Mouse (Mus musculus): Measurements from ENCODE around the gene Wfdc13. TPM values are rescaled to one million over a fixed set of nuclear protein-coding genes. Genes with fewer than 3 reads are reported as not detected.
"Not testable (repeated sequence)": the region's sequence is repeated elsewhere in the genome, so short reads cannot be mapped to it uniquely, and the experiment has no call there.

Wfdc13 gene
- polyA plus RNA-seq, 1 experiment from 2014 or later, result not detected

DNA sequence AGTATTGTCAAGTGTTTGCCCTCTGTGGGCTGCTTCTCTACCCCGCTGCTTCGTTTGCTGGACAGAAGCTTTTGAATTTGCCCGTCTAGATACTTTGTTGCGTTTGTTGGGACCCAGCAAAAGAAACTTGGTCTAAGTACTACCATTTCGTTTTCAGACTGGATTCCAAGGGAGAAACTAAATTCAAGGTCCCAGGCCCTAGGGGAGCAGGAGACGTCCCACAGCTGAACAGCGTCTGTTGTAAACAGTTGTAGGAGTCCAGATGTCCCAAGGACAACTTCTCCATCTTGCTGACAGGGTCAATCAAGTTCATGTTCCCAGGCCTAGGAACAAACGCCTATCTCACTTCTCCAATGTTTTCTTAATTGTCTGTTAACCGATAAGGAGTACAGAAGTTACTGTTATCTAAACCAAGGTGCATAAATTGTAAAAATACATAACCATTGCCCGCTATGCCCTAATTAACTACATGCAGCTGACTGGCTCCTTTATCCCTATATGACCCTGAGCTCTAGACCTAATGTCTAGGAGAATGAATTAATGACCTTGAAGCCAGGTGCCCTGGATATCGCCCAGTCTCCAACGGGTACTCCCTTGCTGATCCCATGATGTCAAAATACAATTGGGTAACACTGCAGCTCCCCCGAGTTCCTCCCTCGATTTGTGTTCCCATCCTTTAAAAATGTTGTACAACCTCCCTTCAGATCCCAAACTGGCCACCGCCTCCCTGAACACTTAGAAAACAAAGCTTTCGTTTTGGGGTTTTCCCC lies 7.8 kb upstream of the Wfdc13 start:
- Histone ChIP-seq H3K4me1 (replicated peaks) (0 out of 2 replicates have a peak, but pooled peaks cover 4% of the 10 kb centered on the region), H3K4me3 (no peak overlapping the region), H3K9me3 (no peaks in the 10 kb centered on the region), H3K27me3 (no peaks in the 10 kb centered on the region), H3K9ac (no peak overlapping the region), H3K36me3 (no peaks in the 10 kb centered on the region), H3K27ac (no peak overlapping the region), H3K4me2 (no peak overlapping the region)
- WGBS, result 89% methylated on average over 16 of the region's 16 CpGs
- ATAC-seq (ENCODE audit: low FRiP score), result no peak

DNA sequence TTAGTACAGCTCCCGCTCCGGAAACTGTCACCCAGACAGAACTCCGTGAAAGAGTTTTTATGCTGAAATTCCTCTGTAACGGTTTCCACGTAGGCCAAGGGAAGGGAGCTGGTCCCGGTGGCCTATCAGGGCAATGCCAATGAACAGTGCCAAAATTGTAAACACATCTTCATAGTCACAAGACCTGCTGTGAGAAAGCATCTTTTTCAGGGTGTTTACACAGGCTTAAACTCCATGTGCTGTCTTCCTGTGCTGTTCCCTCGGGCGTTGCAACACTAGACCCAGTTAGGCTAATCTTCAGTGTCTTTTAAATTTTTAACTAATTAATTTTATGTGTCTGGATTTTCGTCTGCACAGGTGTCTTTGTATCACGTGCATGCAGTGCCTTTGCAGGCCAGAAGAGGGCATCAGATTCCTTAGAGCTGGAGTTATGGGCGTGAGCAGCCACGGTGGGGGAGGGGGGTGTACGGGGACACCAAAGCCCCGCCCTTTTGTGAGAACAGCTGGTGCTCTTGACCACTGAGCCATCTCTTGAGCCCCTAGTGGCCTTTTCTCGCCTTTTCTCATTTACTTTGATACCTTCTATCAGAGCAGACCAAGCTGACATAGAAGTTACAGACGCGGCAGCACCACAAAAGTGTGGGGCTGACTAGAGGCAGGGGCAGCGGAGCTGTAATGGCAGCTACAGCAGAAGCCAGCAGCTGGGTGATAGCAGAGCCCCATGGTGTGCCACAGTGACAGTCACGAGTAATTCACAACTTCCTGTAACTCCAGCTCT lies 5.9 kb upstream of the Wfdc13 start:
- Histone ChIP-seq H3K9ac (peak overlapping the region; percentile 51; the same call in 1 of the 2 replicates), H3K27me3 (no peaks in the 10 kb centered on the region), H3K4me3 (peak overlapping the region; percentile 32), H3K36me3 (no peaks in the 10 kb centered on the region), H3K27ac (no peak overlapping the region), H3K4me2 (peak overlapping the region; percentile 54), H3K4me1 (replicated peaks) (0 out of 2 replicates have a peak, but pooled peaks cover 4% of the 10 kb centered on the region), H3K9me3 (no peaks in the 10 kb centered on the region)
- peak; percentile 63 for ATAC-seq (ENCODE audit: low FRiP score)
- 23% methylated on average over 19 of the region's 19 CpGs for WGBS

DNA sequence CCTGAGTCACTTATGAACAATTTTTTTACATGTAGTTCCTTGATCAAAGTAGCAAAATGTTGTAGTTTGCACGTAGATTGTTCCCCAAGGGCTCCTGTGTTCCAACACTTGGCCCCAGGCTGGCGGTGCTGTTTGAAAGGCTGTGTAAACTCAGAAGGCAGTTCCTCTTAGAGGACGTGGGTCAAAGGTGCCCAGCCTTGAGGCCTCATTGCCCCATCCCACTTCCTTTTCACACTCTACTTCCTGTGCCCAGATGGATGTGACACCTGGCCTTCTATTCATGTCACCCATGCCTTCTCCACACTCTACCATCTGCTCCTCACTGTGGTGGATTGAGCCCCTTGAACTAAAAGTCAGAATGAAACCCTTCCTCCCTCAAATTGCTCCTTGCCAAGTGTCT lies 5.0 kb upstream of the Wfdc13 start:
- H3K4me3 ChIP-seq, result no peak overlapping the region
- H3K27ac ChIP-seq, result no peak overlapping the region
- ATAC-seq (ENCODE audit: low FRiP score), result no peak
- 60% methylated on average over 3 of the region's 3 CpGs for WGBS
- no peak overlapping the region for H3K9ac ChIP-seq
- H3K36me3 ChIP-seq, result no peaks in the 10 kb centered on the region
- no peaks in the 10 kb centered on the region for H3K27me3 ChIP-seq
- H3K4me1 ChIP-seq (replicated peaks), result 0 out of 2 replicates have a peak, but pooled peaks cover 4% of the 10 kb centered on the region
- no peaks in the 10 kb centered on the region for H3K9me3 ChIP-seq
- no peak overlapping the region for H3K4me2 ChIP-seq

DNA sequence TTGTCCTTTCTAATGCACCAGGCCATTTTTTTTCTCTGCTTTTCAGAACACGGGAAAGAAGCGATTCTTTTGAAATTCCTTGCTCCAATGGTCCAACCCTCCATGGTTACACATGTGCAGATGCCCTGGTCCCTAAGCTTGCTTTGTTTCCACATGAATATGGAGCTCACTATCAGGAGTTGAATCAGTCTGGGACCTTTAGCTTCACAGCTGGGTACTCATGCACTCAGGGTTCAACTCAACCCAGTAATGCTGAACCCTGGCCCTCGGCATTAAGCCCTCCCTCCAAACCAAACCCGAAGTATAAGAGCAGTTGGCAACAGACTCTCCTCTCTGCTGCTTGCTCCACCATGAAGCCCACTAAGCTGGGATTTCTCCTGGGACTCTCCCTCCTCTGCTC lies 13.3 kb downstream of the Wfdc13 start, which contains the start of gene Spint4:
Gene Spint4, plus strand, starts transcription at position 301 of the 400 bp plus-strand sequence.
- Histone ChIP-seq H3K36me3 (no peaks in the 10 kb centered on the region), H3K27me3 (no peaks in the 10 kb centered on the region), H3K9me3 (no peaks in the 10 kb centered on the region), H3K4me2 (no peak within 1 kb of the TSS), H3K27ac (no peak within 1 kb of the TSS), H3K9ac (no peak within 1 kb of the TSS), H3K4me3 (no peak within 1 kb of the TSS), H3K4me1 (replicated peaks) (no peaks in the 10 kb centered on the region)
- ATAC-seq (ENCODE audit: low FRiP score), result no peak
- 67% methylated on average over 4 of the region's 4 CpGs for WGBS

DNA sequence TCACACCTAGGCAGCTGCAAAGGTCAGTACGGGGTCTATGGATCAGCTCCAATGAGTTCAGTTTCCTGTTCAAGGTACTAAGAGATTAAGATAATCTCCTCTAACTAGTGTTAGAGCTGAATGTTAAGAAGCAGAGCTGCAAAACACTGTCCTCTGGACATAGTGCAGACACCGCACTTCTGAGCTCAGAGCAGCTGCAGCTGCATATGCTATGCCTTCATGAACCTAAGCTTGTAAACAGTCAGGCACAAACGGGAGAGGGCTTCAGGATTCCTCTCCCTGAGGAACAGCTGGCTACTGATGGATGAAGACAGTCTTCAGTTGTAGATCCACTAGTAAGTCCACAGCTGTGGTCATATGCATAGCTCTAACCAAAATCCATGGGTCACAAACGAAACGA lies 16.1 kb downstream of the Wfdc13 start:
- no peak overlapping the region for H3K9ac ChIP-seq
- no peaks in the 10 kb centered on the region for H3K27me3 ChIP-seq
- WGBS, result 93% methylated on average over 5 of the region's 5 CpGs
- H3K27ac ChIP-seq, result no peak overlapping the region
- no peak overlapping the region for H3K4me3 ChIP-seq
- H3K4me2 ChIP-seq, result no peak overlapping the region
- no peaks in the 10 kb centered on the region for H3K36me3 ChIP-seq
- ATAC-seq (ENCODE audit: low FRiP score), result no peak
- H3K9me3 ChIP-seq, result no peaks in the 10 kb centered on the region
- H3K4me1 ChIP-seq (replicated peaks), result no peaks in the 10 kb centered on the region

DNA sequence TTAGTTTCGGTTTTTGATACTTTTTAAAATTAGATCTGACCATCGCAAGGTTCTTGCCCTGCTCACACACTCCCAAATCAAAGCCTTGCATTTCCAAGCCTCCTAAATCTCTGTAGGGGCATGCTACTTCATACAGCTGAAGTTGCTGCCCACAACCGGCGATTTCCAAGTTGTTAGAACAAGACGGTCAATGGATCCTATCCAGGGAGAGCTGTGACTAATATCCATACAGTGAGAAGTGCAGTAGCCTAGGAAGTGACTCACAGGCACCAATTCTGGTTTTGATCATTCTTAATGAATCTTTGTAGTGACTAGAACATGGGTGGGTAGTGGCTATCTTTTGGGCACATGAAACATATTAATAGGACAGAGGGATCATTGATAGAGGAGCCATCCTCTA lies 16.9 kb downstream of the Wfdc13 start:
- no peaks in the 10 kb centered on the region for H3K27me3 ChIP-seq
- no peak overlapping the region for H3K4me3 ChIP-seq
- H3K4me1 ChIP-seq (replicated peaks), result no peaks in the 10 kb centered on the region
- H3K9me3 ChIP-seq, result no peaks in the 10 kb centered on the region
- 94% methylated on average over 5 of the region's 5 CpGs for WGBS
- H3K9ac ChIP-seq, result no peak overlapping the region
- H3K4me2 ChIP-seq, result no peak overlapping the region
- no peak for ATAC-seq (ENCODE audit: low FRiP score)
- no peaks in the 10 kb centered on the region for H3K36me3 ChIP-seq
- no peak overlapping the region for H3K27ac ChIP-seq

DNA sequence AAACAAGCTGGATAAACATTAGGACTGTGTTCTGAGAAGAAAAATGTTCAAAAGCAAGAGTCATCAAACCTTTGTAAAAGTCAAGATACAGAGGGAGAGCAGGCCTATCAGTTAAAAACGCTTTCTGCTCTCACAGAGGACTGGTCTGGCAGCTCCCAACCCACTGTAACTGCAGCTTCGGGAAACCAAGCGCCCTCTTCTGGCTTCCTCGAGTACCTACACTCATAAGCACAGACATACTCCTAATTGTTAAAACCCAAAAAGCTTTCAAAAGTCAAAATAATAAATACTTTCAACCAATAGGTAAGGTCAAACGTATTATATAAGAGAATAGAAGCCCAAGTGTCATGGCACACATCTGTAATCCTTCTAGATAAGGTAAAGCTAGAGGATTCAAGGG lies 19.3 kb downstream of the Wfdc13 start:
- Histone ChIP-seq H3K4me2 (no peak overlapping the region), H3K4me1 (replicated peaks) (no peaks in the 10 kb centered on the region), H3K9ac (no peak overlapping the region), H3K4me3 (no peak overlapping the region), H3K27ac (no peak overlapping the region), H3K9me3 (no peaks in the 10 kb centered on the region), H3K36me3 (no peaks in the 10 kb centered on the region), H3K27me3 (no peaks in the 10 kb centered on the region)
- no peak for ATAC-seq (ENCODE audit: low FRiP score)
- WGBS, result 74% methylated on average over 5 of the region's 5 CpGs

DNA sequence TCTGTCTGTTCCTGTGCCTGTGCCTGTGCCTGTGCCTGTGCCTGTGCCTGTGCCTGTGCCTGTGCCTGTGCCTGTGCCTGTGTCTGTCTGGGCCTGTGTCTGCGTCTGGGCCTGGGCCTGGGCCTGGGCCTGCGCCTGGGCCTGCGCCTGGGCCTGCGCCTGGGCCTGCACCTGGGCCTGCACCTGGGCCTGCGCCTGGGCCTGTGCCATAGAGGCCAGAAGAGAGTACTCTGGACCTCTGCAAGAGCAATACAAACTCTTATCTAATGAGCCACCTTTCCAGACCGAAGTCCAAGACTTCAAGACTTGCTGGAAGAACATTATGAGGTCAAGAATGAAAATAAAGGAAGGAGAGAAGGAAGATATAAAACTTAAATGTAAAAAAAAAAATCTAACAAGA lies 20.4 kb downstream of the Wfdc13 start:
- Histone ChIP-seq H3K4me2 (no peak overlapping the region), H3K36me3 (no peaks in the 10 kb centered on the region), H3K4me1 (replicated peaks) (no peaks in the 10 kb centered on the region), H3K4me3 (no peak overlapping the region), H3K9ac (no peak overlapping the region), H3K27me3 (no peaks in the 10 kb centered on the region), H3K27ac (no peak overlapping the region), H3K9me3 (no peaks in the 10 kb centered on the region)
- ATAC-seq (ENCODE audit: low FRiP score), result no peak
- WGBS, result 95% methylated on average over 6 of the region's 6 CpGs

DNA sequence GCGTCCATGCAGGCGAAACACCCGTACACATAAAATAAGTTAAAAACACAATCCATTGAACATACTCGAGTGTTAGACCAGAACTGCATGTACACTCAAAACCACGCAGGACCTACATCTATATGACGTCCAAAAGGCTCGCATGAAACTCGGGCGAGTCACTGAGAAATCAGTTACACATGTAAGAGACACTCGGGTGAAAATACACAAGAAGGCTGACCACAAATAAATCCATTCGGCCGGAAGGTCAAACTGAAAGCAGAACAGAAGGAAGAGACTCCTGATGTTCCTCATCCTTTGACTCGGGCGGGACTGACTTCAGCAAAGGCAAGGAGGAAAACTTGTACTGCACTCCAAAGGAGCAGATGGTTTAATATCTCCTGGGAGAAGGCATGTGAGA lies 21.1 kb downstream of the Wfdc13 start:
- WGBS, result 91% methylated on average over 14 of the region's 14 CpGs
- Histone ChIP-seq H3K4me2 (no peak overlapping the region), H3K27me3 (no peaks in the 10 kb centered on the region), H3K36me3 (no peaks in the 10 kb centered on the region), H3K27ac (no peak overlapping the region), H3K9ac (no peak overlapping the region), H3K4me3 (no peak overlapping the region), H3K4me1 (replicated peaks) (no peaks in the 10 kb centered on the region), H3K9me3 (no peaks in the 10 kb centered on the region)
- no peak for ATAC-seq (ENCODE audit: low FRiP score)

DNA sequence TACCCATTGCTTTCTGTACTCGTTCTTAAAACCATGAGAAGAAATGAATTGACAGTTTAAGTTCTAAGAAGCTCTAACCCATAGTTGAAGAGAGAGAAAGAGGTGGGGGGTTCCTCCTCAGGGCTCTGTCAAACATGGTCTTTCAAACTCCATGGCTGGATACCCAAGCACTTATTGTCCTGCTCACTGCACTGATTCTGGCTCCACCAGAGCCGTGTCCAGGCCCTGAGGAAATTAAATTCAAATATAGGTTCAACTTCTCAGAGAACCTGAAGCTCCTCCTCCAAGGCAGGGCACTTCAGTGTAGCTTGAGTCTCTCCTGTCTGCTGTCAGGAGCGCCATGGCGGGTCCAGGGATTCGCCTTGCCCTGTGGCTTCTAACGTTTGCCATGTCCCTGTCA lies 30.1 kb downstream of the Wfdc13 start, which contains the start of gene Spint5:
Gene Spint5, plus strand, starts transcription at position 301 of the 400 bp plus-strand sequence.
- H3K4me3 ChIP-seq, result no peak within 1 kb of the TSS
- H3K4me2 ChIP-seq, result no peak within 1 kb of the TSS
- no peak within 1 kb of the TSS for H3K9ac ChIP-seq
- WGBS, result 83% methylated on average over 6 of the region's 6 CpGs
- no peaks in the 10 kb centered on the region for H3K9me3 ChIP-seq
- no peaks in the 10 kb centered on the region for H3K4me1 ChIP-seq (replicated peaks)
- H3K36me3 ChIP-seq, result no peaks in the 10 kb centered on the region
- no peaks in the 10 kb centered on the region for H3K27me3 ChIP-seq
- no peak for ATAC-seq (ENCODE audit: low FRiP score)
- H3K27ac ChIP-seq, result no peak within 1 kb of the TSS

DNA sequence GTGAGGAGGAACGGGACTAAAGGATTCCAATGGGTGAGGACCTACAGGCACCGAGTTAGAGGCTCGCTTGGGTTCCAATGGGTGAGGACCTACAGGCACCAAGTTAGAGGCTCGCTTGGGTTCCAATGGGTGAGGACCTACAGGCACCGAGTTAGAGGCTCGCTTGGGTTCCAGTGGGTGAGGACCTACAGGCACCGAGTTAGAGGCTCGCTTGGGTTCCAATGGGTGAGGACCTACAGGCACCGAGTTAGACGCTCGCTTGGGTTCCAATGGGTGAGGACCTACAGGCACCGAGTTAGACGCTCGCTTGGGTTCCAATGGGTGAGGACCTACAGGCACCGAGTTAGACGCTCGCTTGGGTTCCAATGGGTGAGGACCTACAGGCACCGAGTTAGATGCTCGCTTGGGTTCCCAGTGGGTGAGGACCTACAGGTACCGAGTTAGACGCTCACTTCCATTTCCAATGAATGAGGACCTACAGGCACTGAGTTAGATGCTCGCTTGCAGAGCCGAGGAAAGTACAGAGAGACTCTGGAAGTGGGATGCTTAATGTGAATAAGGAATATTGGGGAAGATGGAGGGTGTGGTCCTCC lies 31.4 kb downstream of the Wfdc13 start:
- not testable (repeated sequence) for ATAC-seq (ENCODE audit: low FRiP score)

DNA sequence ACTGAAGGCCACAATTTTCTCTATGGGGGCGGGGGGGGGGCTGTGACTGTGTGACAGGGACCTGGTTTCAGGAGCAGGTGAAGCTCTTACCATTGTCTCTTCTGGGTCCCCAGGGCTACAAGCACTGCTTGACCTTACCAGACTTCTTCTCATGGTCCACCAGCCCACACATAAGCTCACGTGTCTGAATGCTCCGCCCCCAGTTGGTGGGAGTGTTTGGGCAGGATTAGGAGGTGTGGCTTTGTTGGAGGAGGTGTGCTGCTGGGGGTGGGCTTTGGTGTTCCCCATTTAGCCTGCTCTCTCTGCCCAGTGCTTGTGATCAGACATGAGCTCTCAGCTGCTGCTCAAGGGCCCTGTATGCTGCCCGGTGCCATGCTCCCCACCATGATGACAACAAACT lies 38.4 kb downstream of the Wfdc13 start:
- Histone ChIP-seq H3K4me3 (no peak overlapping the region), H3K27ac (no peak overlapping the region), H3K4me1 (replicated peaks) (no peaks in the 10 kb centered on the region), H3K9ac (no peak overlapping the region), H3K4me2 (no peak overlapping the region), H3K27me3 (no peaks in the 10 kb centered on the region), H3K36me3 (no peaks in the 10 kb centered on the region), H3K9me3 (no peaks in the 10 kb centered on the region)
- ATAC-seq (ENCODE audit: low FRiP score), result no peak
- 69% methylated on average over 4 of the region's 4 CpGs for WGBS

More for the DNA sequence above, 31.4 kb downstream of the Wfdc13 start:
- H3K27ac ChIP-seq; H3K9ac ChIP-seq; H3K4me2 ChIP-seq; H3K4me1 ChIP-seq (replicated peaks); H3K9me3 ChIP-seq; H3K27me3 ChIP-seq; H3K4me3 ChIP-seq; H3K36me3 ChIP-seq: not testable (repeated sequence)
- WGBS, result 93% methylated on average over 23 of the region's 23 CpGs
